Mouse (Mus musculus): ENCODE results near the gene Wipf2. TPM values are rescaled to one million over a fixed set of nuclear protein-coding genes. Genes with fewer than 3 reads are reported as not detected.
A peak's percentile ranks its signal among the peaks of the same experiment; 100 is the strongest.

Wipf2 gene
- polyA plus RNA-seq, 1 experiment from 2014 or later: 6.3 TPM

- Histone ChIP-seq H3K27me3 (ENCODE audit: control insufficient read depth, insufficient read depth, low read length) (peaks cover 12% of the 10 kb centered on the region), H3K9ac (ENCODE audit: low read length) (no peak overlapping the region), H3K27ac (replicated peaks; ENCODE audit: low read depth, low read length) (no peak overlapping the region), H3K4me2 (ENCODE audit: low read depth, severe bottlenecking) (no peak overlapping the region), H3K4me3 (ENCODE audit: low read depth, low read length) (no peak overlapping the region), H3K4me1 (ENCODE audit: control insufficient read depth, insufficient read depth, low read length) (peaks cover 7% of the 10 kb centered on the region; the same call in 1 of the 2 replicates), H3K9me3 (ENCODE audit: control insufficient read depth, low read length) (no peaks in the 10 kb centered on the region), H3K36me3 (ENCODE audit: control insufficient read depth, insufficient read depth, low read length) (peaks cover 23% of the 10 kb centered on the region)
- ATAC-seq (ENCODE audit: insufficient number of reproducible peaks, low FRiP score, low TSS enrichment, low read depth) (no peak), DNase-seq (ENCODE audit: low spot score) (no peak)
- 66% methylated on average over 3 of the region's 3 CpGs for WGBS
Observed at GRCm38 (mm10) chr11:98835725-98836124, 27.7 kb upstream of the Wipf2 start.

- H3K27me3 ChIP-seq (ENCODE audit: control insufficient read depth, insufficient read depth, low read length): peaks cover 12% of the 10 kb centered on the region
- 24% methylated on average over 7 of the region's 7 CpGs for WGBS
- ATAC-seq (ENCODE audit: insufficient number of reproducible peaks, low FRiP score, low TSS enrichment, low read depth): peak; percentile 12; the same call in 1 of the 2 replicates
- no peak overlapping the region for H3K27ac ChIP-seq (replicated peaks; ENCODE audit: low read depth, low read length)
- 0 out of 2 replicates have a peak overlapping the region, but pooled peaks have one; percentile 68 for H3K4me3 ChIP-seq (ENCODE audit: low read depth, low read length)
- peaks cover 23% of the 10 kb centered on the region for H3K36me3 ChIP-seq (ENCODE audit: control insufficient read depth, insufficient read depth, low read length)
- DNase-seq (ENCODE audit: low spot score): peak; percentile 45
- peaks cover 7% of the 10 kb centered on the region; the same call in 1 of the 2 replicates for H3K4me1 ChIP-seq (ENCODE audit: control insufficient read depth, insufficient read depth, low read length)
- H3K4me2 ChIP-seq (ENCODE audit: low read depth, severe bottlenecking): peak overlapping the region; percentile 99
- no peaks in the 10 kb centered on the region for H3K9me3 ChIP-seq (ENCODE audit: control insufficient read depth, low read length)
- no peak overlapping the region for H3K9ac ChIP-seq (ENCODE audit: low read length)
Observed at GRCm38 (mm10) chr11:98836128-98836527, 27.3 kb upstream of the Wipf2 start.

GRCm38 (mm10) chr11:98836651-98837141 is 26.7 kb upstream of the Wipf2 start, which contains the start of gene Rapgefl1:
Gene Rapgefl1 (plus strand): TSS chr11:98836785.
- peaks cover 18% of the 10 kb centered on the region; the same call in 1 of the 2 replicates for H3K36me3 ChIP-seq (ENCODE audit: control insufficient read depth, insufficient read depth, low read length)
- H3K9ac ChIP-seq (ENCODE audit: low read length): peak within 1 kb of the TSS; percentile 71
- under 1% methylated on average over 40 of the region's 48 CpGs for WGBS
- H3K4me3 ChIP-seq (ENCODE audit: low read depth, low read length): peak within 1 kb of the TSS; percentile 68
- H3K4me1 ChIP-seq (ENCODE audit: control insufficient read depth, insufficient read depth, low read length): peaks cover 7% of the 10 kb centered on the region; the same call in 1 of the 2 replicates
- H3K27me3 ChIP-seq (ENCODE audit: control insufficient read depth, insufficient read depth, low read length): peaks cover 12% of the 10 kb centered on the region
- ATAC-seq (ENCODE audit: insufficient number of reproducible peaks, low FRiP score, low TSS enrichment, low read depth): peak; percentile 83
- H3K27ac ChIP-seq (replicated peaks; ENCODE audit: low read depth, low read length): 0 out of 2 replicates have a peak within 1 kb of the TSS, but pooled peaks have one; percentile 33
- peak within 1 kb of the TSS; percentile 99 for H3K4me2 ChIP-seq (ENCODE audit: low read depth, severe bottlenecking)
- peak; percentile 89 for DNase-seq (ENCODE audit: low spot score)
- H3K9me3 ChIP-seq (ENCODE audit: control insufficient read depth, low read length): no peaks in the 10 kb centered on the region

- Histone ChIP-seq H3K27ac (replicated peaks; ENCODE audit: low read depth, low read length) (no peak overlapping the region), H3K36me3 (ENCODE audit: control insufficient read depth, insufficient read depth, low read length) (peaks cover 13% of the 10 kb centered on the region; the same call in 1 of the 2 replicates)
- DNase-seq (ENCODE audit: low spot score): peak; percentile 48
Observed at GRCm38 (mm10) chr11:98837231-98837704, 26.2 kb upstream of the Wipf2 start.

GRCm38 (mm10) chr11:98837917-98838316 is 25.5 kb upstream of the Wipf2 start:
- H3K27ac ChIP-seq (replicated peaks; ENCODE audit: low read depth, low read length): no peak overlapping the region
- 44% methylated on average over 11 of the region's 11 CpGs for WGBS
- H3K27me3 ChIP-seq (ENCODE audit: control insufficient read depth, insufficient read depth, low read length): peaks cover 12% of the 10 kb centered on the region
- peaks cover 11% of the 10 kb centered on the region; the same call in 1 of the 2 replicates for H3K36me3 ChIP-seq (ENCODE audit: control insufficient read depth, insufficient read depth, low read length)
- no peak for DNase-seq (ENCODE audit: low spot score)
- H3K9me3 ChIP-seq (ENCODE audit: control insufficient read depth, low read length): no peaks in the 10 kb centered on the region
- no peak for ATAC-seq (ENCODE audit: insufficient number of reproducible peaks, low FRiP score, low TSS enrichment, low read depth)
- H3K4me3 ChIP-seq (ENCODE audit: low read depth, low read length): no peak overlapping the region
- peaks cover 7% of the 10 kb centered on the region; the same call in 1 of the 2 replicates for H3K4me1 ChIP-seq (ENCODE audit: control insufficient read depth, insufficient read depth, low read length)
- no peak overlapping the region for H3K9ac ChIP-seq (ENCODE audit: low read length)
- peak overlapping the region; percentile 99 for H3K4me2 ChIP-seq (ENCODE audit: low read depth, severe bottlenecking)

More at GRCm38 (mm10) chr11:98837231-98837704, 26.2 kb upstream of the Wipf2 start:
- peak overlapping the region; percentile 71 for H3K9ac ChIP-seq (ENCODE audit: low read length)
- 2% methylated on average over 26 of the region's 29 CpGs for WGBS
- H3K4me3 ChIP-seq (ENCODE audit: low read depth, low read length): peak overlapping the region; percentile 68
- H3K9me3 ChIP-seq (ENCODE audit: control insufficient read depth, low read length): no peaks in the 10 kb centered on the region
- H3K4me2 ChIP-seq (ENCODE audit: low read depth, severe bottlenecking): peak overlapping the region; percentile 99
- H3K4me1 ChIP-seq (ENCODE audit: control insufficient read depth, insufficient read depth, low read length): peaks cover 7% of the 10 kb centered on the region; the same call in 1 of the 2 replicates
- 0 out of 2 replicates have a peak, but pooled peaks have one; percentile 4 for ATAC-seq (ENCODE audit: insufficient number of reproducible peaks, low FRiP score, low TSS enrichment, low read depth)
- peaks cover 12% of the 10 kb centered on the region for H3K27me3 ChIP-seq (ENCODE audit: control insufficient read depth, insufficient read depth, low read length)

GRCm38 (mm10) chr11:98838512-98838911 is 24.9 kb upstream of the Wipf2 start:
- Histone ChIP-seq H3K36me3 (ENCODE audit: control insufficient read depth, insufficient read depth, low read length) (peaks cover 5% of the 10 kb centered on the region; the same call in 1 of the 2 replicates), H3K9ac (ENCODE audit: low read length) (no peak overlapping the region), H3K27ac (replicated peaks; ENCODE audit: low read depth, low read length) (no peak overlapping the region), H3K4me3 (ENCODE audit: low read depth, low read length) (no peak overlapping the region), H3K4me1 (ENCODE audit: control insufficient read depth, insufficient read depth, low read length) (peaks cover 7% of the 10 kb centered on the region; the same call in 1 of the 2 replicates), H3K27me3 (ENCODE audit: control insufficient read depth, insufficient read depth, low read length) (peaks cover 12% of the 10 kb centered on the region), H3K9me3 (ENCODE audit: control insufficient read depth, low read length) (no peaks in the 10 kb centered on the region), H3K4me2 (ENCODE audit: low read depth, severe bottlenecking) (no peak overlapping the region)
- WGBS: 77% methylated on average over 9 of the region's 9 CpGs
- DNase-seq (ENCODE audit: low spot score) (no peak), ATAC-seq (ENCODE audit: insufficient number of reproducible peaks, low FRiP score, low TSS enrichment, low read depth) (no peak)

GRCm38 (mm10) chr11:98839402-98839801 is 24.0 kb upstream of the Wipf2 start:
- H3K9me3 ChIP-seq (ENCODE audit: control insufficient read depth, low read length): no peaks in the 10 kb centered on the region
- peaks cover 12% of the 10 kb centered on the region for H3K27me3 ChIP-seq (ENCODE audit: control insufficient read depth, insufficient read depth, low read length)
- 52% methylated on average over 6 of the region's 6 CpGs for WGBS
- H3K4me1 ChIP-seq (ENCODE audit: control insufficient read depth, insufficient read depth, low read length): peaks cover 7% of the 10 kb centered on the region; the same call in 1 of the 2 replicates
- DNase-seq (ENCODE audit: low spot score): no peak
- no peak overlapping the region for H3K27ac ChIP-seq (replicated peaks; ENCODE audit: low read depth, low read length)
- H3K9ac ChIP-seq (ENCODE audit: low read length): no peak overlapping the region
- ATAC-seq (ENCODE audit: insufficient number of reproducible peaks, low FRiP score, low TSS enrichment, low read depth): no peak
- H3K36me3 ChIP-seq (ENCODE audit: control insufficient read depth, insufficient read depth, low read length): 0 out of 2 replicates have a peak, but pooled peaks cover 4% of the 10 kb centered on the region
- H3K4me3 ChIP-seq (ENCODE audit: low read depth, low read length): no peak overlapping the region
- no peak overlapping the region for H3K4me2 ChIP-seq (ENCODE audit: low read depth, severe bottlenecking)

GRCm38 (mm10) chr11:98839897-98840296 is 23.5 kb upstream of the Wipf2 start:
- no peaks in the 10 kb centered on the region for H3K9me3 ChIP-seq (ENCODE audit: control insufficient read depth, low read length)
- H3K36me3 ChIP-seq (ENCODE audit: control insufficient read depth, insufficient read depth, low read length): no peaks in the 10 kb centered on the region
- H3K27ac ChIP-seq (replicated peaks; ENCODE audit: low read depth, low read length): no peak overlapping the region
- H3K9ac ChIP-seq (ENCODE audit: low read length): no peak overlapping the region
- peaks cover 12% of the 10 kb centered on the region for H3K27me3 ChIP-seq (ENCODE audit: control insufficient read depth, insufficient read depth, low read length)
- H3K4me2 ChIP-seq (ENCODE audit: low read depth, severe bottlenecking): no peak overlapping the region
- H3K4me1 ChIP-seq (ENCODE audit: control insufficient read depth, insufficient read depth, low read length): peaks cover 7% of the 10 kb centered on the region; the same call in 1 of the 2 replicates
- no peak for ATAC-seq (ENCODE audit: insufficient number of reproducible peaks, low FRiP score, low TSS enrichment, low read depth)
- DNase-seq (ENCODE audit: low spot score): no peak
- 59% methylated on average over 10 of the region's 10 CpGs for WGBS
- no peak overlapping the region for H3K4me3 ChIP-seq (ENCODE audit: low read depth, low read length)

All from limb, embryonic 11.5 days (tissue).